Mouse (Mus musculus) CH12.LX (cell line): Measurements from ENCODE around the gene Car1. TPM values are rescaled to one million over a fixed set of nuclear protein-coding genes. Genes with fewer than 3 reads are reported as not detected.
"Not testable (repeated sequence)": the region's sequence is repeated elsewhere in the genome, so short reads cannot be mapped to it uniquely, and the experiment has no call there.

ENCODE experiments used
- DNase-seq: peaks from one replicate; pipeline ENCODE4 v3.0.0-alpha.2; 2013; ENCODE audit errors: extremely low read depth
- H3K27ac ChIP-seq: 2 replicates; pipeline ENCODE4 v1.5.1; 2012; ENCODE audit warnings: low read depth, mild to moderate bottlenecking, control low read depth, moderate library complexity; ENCODE audit not compliant: insufficient read depth
- H3K27me3 ChIP-seq: replicated peaks from 2 replicates; pipeline ENCODE3; 2012; ENCODE audit warnings: inconsistent platforms
- H3K36me3 ChIP-seq, 2 experiments: replicated peaks in 1 of 2; 2 replicates each; pipeline versions ENCODE3 to v1.6.1; 2012; ENCODE audit warnings: inconsistent platforms in 1 of 2, low read length in 1 of 2, mild to moderate bottlenecking in 1 of 2, mixed read lengths in 1 of 2, moderate library complexity in 1 of 2; ENCODE audit not compliant: control insufficient read depth in 1 of 2, insufficient read depth in 1 of 2
- H3K4me1 ChIP-seq, 2 experiments: 2 replicates each; pipeline ENCODE4 v1.6.1; 2012; ENCODE audit warnings: inconsistent platforms in 1 of 2, moderate library complexity in 1 of 2; ENCODE audit not compliant: insufficient read depth in 2 of 2, control insufficient read depth in 1 of 2
- H3K4me2 ChIP-seq: 2 replicates; pipeline ENCODE4 v1.6.1; 2012; ENCODE audit warnings: low read depth, mild to moderate bottlenecking, control low read depth; ENCODE audit not compliant: poor library complexity, insufficient read depth, severe bottlenecking
- H3K4me3 ChIP-seq, 3 experiments: fragments of 150-350 bp in 1 of 3; sonication (generic) in 1 of 3; replicated peaks in 1 of 3; 2 replicates each; pipeline versions ENCODE3 to v1.5.1; 2011 to 2012; ENCODE audit warnings: low read depth in 2 of 3, low read length in 2 of 3, mild to moderate bottlenecking in 2 of 3, moderate library complexity in 2 of 3, control low read depth in 1 of 3, improper control_type of control experiment in 1 of 3, inconsistent platforms in 1 of 3, mixed read lengths in 1 of 3; ENCODE audit not compliant: poor library complexity in 1 of 3
- H3K79me2 ChIP-seq: replicated peaks from 2 replicates; pipeline ENCODE4 v1.6.1; 2012; ENCODE audit warnings: mild to moderate bottlenecking, moderate library complexity; ENCODE audit not compliant: control insufficient read depth, poor library complexity, insufficient read depth, severe bottlenecking; ENCODE audit errors: extremely low read depth
- H3K9ac ChIP-seq: 2 replicates; pipeline ENCODE4 v1.6.1; 2012; ENCODE audit warnings: low read depth, mild to moderate bottlenecking, control low read depth, moderate library complexity; ENCODE audit not compliant: insufficient read depth
- H3K9me3 ChIP-seq: replicated peaks from 2 replicates; pipeline ENCODE3; 2012; ENCODE audit warnings: low read length, inconsistent platforms, mixed read lengths
- CHD2 ChIP-seq: IDR thresholded peaks from 2 replicates; pipeline ENCODE4 v1.6.1; 2011; ENCODE audit warnings: low read length, improper control_type of control experiment
- CTCF ChIP-seq, 2 experiments: IDR thresholded peaks in 1 of 2; conservative IDR thresholded peaks in 1 of 2; 2 replicates each; pipeline ENCODE4 v1.5.1; 2011 to 2012; ENCODE audit warnings: low read depth in 2 of 2, low read length in 2 of 2, improper control_type of control experiment in 1 of 2, inconsistent platforms in 1 of 2, mild to moderate bottlenecking in 1 of 2, moderate library complexity in 1 of 2
- ETS1 ChIP-seq: conservative IDR thresholded peaks from 2 replicates; pipeline ENCODE4 v1.6.1; 2012; ENCODE audit warnings: low read depth, mild to moderate bottlenecking, inconsistent platforms, low read length, improper control_type of control experiment, moderate library complexity
- HCFC1 ChIP-seq: IDR thresholded peaks from 2 replicates; pipeline ENCODE4 v1.6.1; 2012; ENCODE audit warnings: low read depth, mild to moderate bottlenecking, inconsistent platforms, low read length, improper control_type of control experiment
- IRF4 ChIP-seq: IDR thresholded peaks from 2 replicates; pipeline ENCODE4 v1.6.1; 2014; ENCODE audit warnings: low read depth, mild to moderate bottlenecking, inconsistent platforms, low read length, improper control_type of control experiment
- JUND ChIP-seq: conservative IDR thresholded peaks from 2 replicates; pipeline ENCODE4 v1.6.1; 2011; ENCODE audit warnings: low read depth, low read length, improper control_type of control experiment
- MAFK ChIP-seq: IDR thresholded peaks from 2 replicates; pipeline ENCODE4 v1.6.1; 2011; ENCODE audit warnings: low read length, improper control_type of control experiment; ENCODE audit not compliant: insufficient replicate concordance
- MAZ ChIP-seq: IDR thresholded peaks from 2 replicates; pipeline ENCODE4 v1.6.1; 2012; ENCODE audit warnings: low read depth, mild to moderate bottlenecking, inconsistent platforms, low read length, improper control_type of control experiment, moderate library complexity
- MEF2A ChIP-seq: IDR thresholded peaks from 2 replicates; pipeline ENCODE4 v1.6.1; 2014; ENCODE audit warnings: low read depth, mild to moderate bottlenecking, inconsistent platforms, low read length, improper control_type of control experiment, borderline replicate concordance
- NELFE ChIP-seq: IDR thresholded peaks from 2 replicates; pipeline ENCODE4 v1.6.1; 2011; ENCODE audit warnings: low read depth, low read length, improper control_type of control experiment
- POLR2AphosphoS2 ChIP-seq: IDR thresholded peaks from 2 replicates; pipeline ENCODE4 v1.6.1; 2011; ENCODE audit warnings: low read depth, low read length, improper control_type of control experiment
- RCOR1 ChIP-seq: conservative IDR thresholded peaks from 2 replicates; pipeline ENCODE4 v1.6.1; 2012; ENCODE audit warnings: low read depth, mild to moderate bottlenecking, inconsistent platforms, low read length, improper control_type of control experiment
- SIN3A ChIP-seq: IDR thresholded peaks from 2 replicates; pipeline ENCODE4 v1.6.1; 2012; ENCODE audit warnings: low read length, improper control_type of control experiment, inconsistent platforms
- SMC3 ChIP-seq: IDR thresholded peaks from 2 replicates; pipeline ENCODE4 v1.6.1; 2011; ENCODE audit warnings: low read depth, low read length, improper control_type of control experiment
- TCF12 ChIP-seq: IDR thresholded peaks from 2 replicates; pipeline ENCODE4 v1.6.1; 2014; ENCODE audit warnings: low read depth, mild to moderate bottlenecking, inconsistent platforms, low read length, improper control_type of control experiment
- UBTF ChIP-seq: IDR thresholded peaks from 2 replicates; pipeline ENCODE4 v1.6.1; 2012; ENCODE audit warnings: low read depth, mild to moderate bottlenecking, inconsistent platforms, low read length, improper control_type of control experiment, moderate library complexity
- USF1 ChIP-seq: IDR thresholded peaks from 2 replicates; pipeline ENCODE4 v1.6.1; 2014; ENCODE audit warnings: low read depth, mild to moderate bottlenecking, inconsistent platforms, low read length, improper control_type of control experiment
- ZC3H11A ChIP-seq: IDR thresholded peaks from 2 replicates; pipeline ENCODE4 v1.6.1; 2012; ENCODE audit warnings: low read depth, mild to moderate bottlenecking, inconsistent platforms, low read length, improper control_type of control experiment
- ZKSCAN1 ChIP-seq: IDR thresholded peaks from 2 replicates; pipeline ENCODE4 v1.6.1; 2012; ENCODE audit warnings: low read depth, inconsistent platforms, low read length, improper control_type of control experiment, borderline replicate concordance
- ZNF384 ChIP-seq: IDR thresholded peaks from 2 replicates; pipeline ENCODE4 v1.6.1; 2012; ENCODE audit warnings: low read depth, low read length, improper control_type of control experiment, inconsistent platforms
- dilution Hi-C: fragments of 300-500 bp; cut with MboI; formaldehyde crosslinking; loops from 2 replicates; pipeline ENCODE4 v1.14.3; 2020; ENCODE audit warnings: low sequenced_read_pairs; ENCODE audit not compliant: extremely low pct_unique_long_range_greater_than_20kb, extremely low pct_ligation_motif_present
- in situ Hi-C: fragments of 300-500 bp; cut with MboI; formaldehyde crosslinking; loops from 3 replicates; pipeline ENCODE4 v1.14.3; 2019; ENCODE audit warnings: low sequenced_read_pairs, low pct_ligation_motif_present, low pct_unique_long_range_greater_than_20kb, mixed read lengths
- polyA plus RNA-seq: library from polyadenylated mRNA; unstranded; fragments of >175 nt; gene quantifications from 2 replicates; pipeline ENCODE4 v1.2.1, GENCODE M21; 2012; ENCODE audit warnings: low read depth; ENCODE audit not compliant: insufficient read length
- total RNA-seq, 2 experiments: library from RNA; depleted of rRNA; stranded (reverse); fragments of 300-350 nt in 1 of 2; fragments of >200 nt in 1 of 2; gene quantifications; 2 replicates each; pipeline ENCODE4 v1.2.3; 2012 to 2014

Car1 gene
- total and polyA plus RNA-seq, 3 experiments = 0.26 TPM; not detected in 2

DNA sequence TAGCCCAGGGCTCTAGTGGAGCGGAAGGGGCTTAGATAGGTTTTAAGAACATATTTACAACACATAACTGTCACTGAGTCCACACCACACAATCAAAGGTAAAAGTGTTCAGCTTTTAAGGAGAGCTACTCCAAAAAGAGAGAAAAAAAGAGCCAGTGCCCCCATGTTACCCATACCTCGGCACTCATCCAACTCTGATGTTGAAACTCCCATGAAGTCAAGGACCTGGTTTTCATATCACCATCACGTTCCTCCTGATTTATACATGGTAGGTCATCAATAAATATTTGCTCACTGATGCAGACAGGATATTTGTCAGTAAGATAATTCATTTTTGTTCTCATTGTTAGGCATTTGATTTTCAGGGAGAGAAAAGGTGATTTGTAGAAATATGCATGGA, 62.1 kb downstream of the Car1 start:
- H3K4me2 ChIP-seq = no peak overlapping the region
- H3K4me1 ChIP-seq = no peaks in the 10 kb centered on the region
- no peaks in the 10 kb centered on the region for H3K27me3 ChIP-seq
- no peak overlapping the region for H3K27ac ChIP-seq
- DNase-seq = no peak
- no peak for TF ChIP-seq USF1
- dilution Hi-C loops (no loop called here), in situ Hi-C loops (no loop called here)
- no peaks in the 10 kb centered on the region for H3K79me2 ChIP-seq
- H3K9me3 ChIP-seq = no peaks in the 10 kb centered on the region
- H3K9ac ChIP-seq = no peak overlapping the region
- H3K36me3 ChIP-seq = no peaks in the 10 kb centered on the region
- H3K4me3 ChIP-seq = no peak overlapping the region

DNA sequence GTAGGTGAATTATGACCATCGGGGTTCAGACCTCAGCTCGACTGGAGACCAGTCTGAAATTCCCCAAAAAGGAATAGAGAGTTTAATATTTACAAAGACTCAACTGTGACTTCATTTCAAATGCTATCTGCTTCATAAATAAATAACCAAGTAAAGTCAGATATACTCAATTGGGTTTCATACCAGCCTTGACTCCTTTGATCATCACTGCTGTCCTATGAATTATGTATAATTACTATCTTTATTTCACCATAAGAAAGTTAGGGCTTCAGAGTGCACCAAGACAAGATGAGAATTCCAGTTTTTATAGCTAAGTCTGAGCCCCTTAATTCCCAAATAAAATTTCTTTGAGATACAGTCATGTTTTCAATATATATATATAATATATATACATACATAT, 69.9 kb downstream of the Car1 start:
- dilution Hi-C loops = no loop called here
- no peak overlapping the region for H3K4me2 ChIP-seq
- no peak overlapping the region for H3K4me3 ChIP-seq
- no peak for TF ChIP-seq NELFE
- TF ChIP-seq ZNF384 = no peak
- no peak for TF ChIP-seq ETS1
- TF ChIP-seq MEF2A = no peak
- no peak for TF ChIP-seq UBTF
- TF ChIP-seq SIN3A = no peak
- TF ChIP-seq ZC3H11A = no peak
- TF ChIP-seq ZKSCAN1 = no peak
- TF ChIP-seq MAZ = no peak
- no peak for TF ChIP-seq POLR2AphosphoS2
- no peak for TF ChIP-seq MAFK
- TF ChIP-seq RCOR1 = no peak
- no peak for TF ChIP-seq SMC3
- TF ChIP-seq TCF12 = no peak
- no peak for TF ChIP-seq USF1
- no peak for TF ChIP-seq HCFC1
- TF ChIP-seq JUND = no peak
- TF ChIP-seq IRF4 = no peak
- no peak for TF ChIP-seq CTCF (conservative IDR thresholded peaks at IDR 0.05 in 1 of 2, IDR thresholded peaks at IDR 0.05 in 1 of 2; ENCODE audit: low read depth in 2 of 2, low read length in 2 of 2)
- TF ChIP-seq CHD2 = no peak
- no peaks in the 10 kb centered on the region for H3K36me3 ChIP-seq
- no peak overlapping the region for H3K9ac ChIP-seq
- H3K9me3 ChIP-seq = no peaks in the 10 kb centered on the region
- H3K79me2 ChIP-seq = no peaks in the 10 kb centered on the region
- in situ Hi-C loops = no loop called here
- no peaks in the 10 kb centered on the region for H3K27me3 ChIP-seq
- no peak overlapping the region for H3K27ac ChIP-seq
- DNase-seq = no peak
- no peaks in the 10 kb centered on the region for H3K4me1 ChIP-seq

DNA sequence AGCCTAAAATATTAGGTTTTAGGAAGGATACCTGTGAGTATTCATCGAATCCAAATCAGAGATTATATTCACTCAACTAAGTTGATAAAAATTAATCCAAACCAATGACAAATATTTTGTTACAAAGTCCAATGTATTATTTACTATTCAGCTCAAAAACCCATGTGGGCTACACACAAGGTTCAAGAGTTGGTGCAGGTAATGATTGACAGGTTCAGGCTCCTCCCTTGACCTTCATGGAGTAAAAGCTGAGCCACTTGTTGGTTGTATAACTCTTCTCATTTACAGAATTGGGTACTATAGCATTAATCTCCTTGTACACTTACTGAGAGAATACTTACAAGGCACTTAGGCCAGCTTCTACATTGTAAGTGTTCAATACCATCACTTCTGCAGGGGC, 80.7 kb downstream of the Car1 start:
- H3K9me3 ChIP-seq, H3K79me2 ChIP-seq, H3K4me2 ChIP-seq, H3K27me3 ChIP-seq, dilution Hi-C loops, H3K4me3 ChIP-seq, H3K36me3 ChIP-seq, H3K9ac ChIP-seq, in situ Hi-C loops, H3K4me1 ChIP-seq, DNase-seq, H3K27ac ChIP-seq: not testable (repeated sequence)

DNA sequence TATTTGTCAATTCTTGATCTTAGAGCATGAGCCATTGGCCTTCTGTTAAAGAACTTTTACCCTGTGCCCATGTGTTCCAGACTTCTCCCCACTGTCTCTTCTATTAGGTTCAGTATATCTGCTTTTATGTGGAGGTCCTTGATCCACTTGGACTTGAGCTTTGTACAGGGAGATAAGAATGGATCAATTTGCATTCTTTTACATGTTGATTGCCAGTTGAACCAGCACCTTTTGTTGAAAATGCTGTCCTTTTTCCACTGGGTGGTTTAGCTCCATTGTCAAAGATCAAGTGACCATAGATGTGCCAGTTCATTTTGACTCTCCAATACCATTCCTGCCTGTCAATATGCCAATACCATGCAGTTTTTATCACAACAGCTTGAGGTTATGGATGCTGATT, 82.7 kb downstream of the Car1 start:
- H3K9ac ChIP-seq, H3K9me3 ChIP-seq, in situ Hi-C loops, H3K27me3 ChIP-seq, H3K4me1 ChIP-seq, H3K27ac ChIP-seq, H3K36me3 ChIP-seq, H3K4me3 ChIP-seq, DNase-seq, H3K79me2 ChIP-seq, dilution Hi-C loops, H3K4me2 ChIP-seq: not testable (repeated sequence)
